In the genomic region with DNA sequence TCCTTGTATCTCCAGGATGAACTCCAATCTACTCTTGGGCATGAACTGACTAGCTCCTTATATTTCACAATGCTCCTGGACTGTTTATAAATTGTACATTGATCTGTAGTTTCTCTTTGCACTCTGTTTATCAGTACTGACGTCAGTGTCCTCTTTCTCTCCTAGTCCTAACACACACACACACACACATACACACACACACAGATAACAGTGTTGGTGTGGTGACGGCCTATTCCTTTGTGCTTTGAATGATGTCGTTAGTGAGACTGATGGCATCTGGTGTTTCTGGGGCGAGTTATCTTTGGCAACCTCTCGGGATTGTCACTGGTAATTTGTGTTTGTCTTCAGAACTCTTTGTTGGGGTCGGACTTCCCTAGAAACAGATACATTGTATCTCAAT, we compare ENCODE assay signal across 14 mouse cellular contexts. TPM values are rescaled to one million over a fixed set of nuclear protein-coding genes. Genes with fewer than 3 reads are reported as not detected.
DNase-seq lines count a peak whose midpoint lies in the region; ATAC-seq and TF ChIP-seq lines count a peak whose summit lies in the region.
"Had no signal": no experiment of that assay in that cellular context is flagged by ENCODE, and none has a peak within 500 bp of the region (broad histone marks: within the 10 kb centered on the region; RNA-seq: fewer than 3 reads in every experiment).

No protein-coding gene starts in this region.

- no peak overlapping the region for H3K4me2 ChIP-seq in hindbrain, embryonic 13.5 days
- H3K4me2 ChIP-seq in CH12.LX (ENCODE audit: insufficient read depth, low read depth, poor library complexity, severe bottlenecking) = peak overlapping the region; percentile 36
- H3K4me2 ChIP-seq: hindbrain, embryonic 15.5 days had no signal

- 56% methylated on average over 6 of the region's 6 CpGs for WGBS in hindbrain, embryonic 10.5 days
- WGBS in hindbrain, embryonic 13.5 days = 31% methylated on average over 6 of the region's 6 CpGs

- no peak for TF ChIP-seq POLR2A in CH12.LX (IDR thresholded peaks at IDR 0.05; ENCODE audit: low read depth, low read length)

- ATAC-seq in hindbrain, embryonic 13.5 days (ENCODE audit: low FRiP score) = no peak

- H3K4me1 ChIP-seq in hindbrain, embryonic 10.5 days (replicated peaks) = no peaks in the 10 kb centered on the region
- peaks cover 12% of the 10 kb centered on the region for H3K4me1 ChIP-seq in hindbrain, embryonic 13.5 days (replicated peaks)
- no peaks in the 10 kb centered on the region for H3K4me1 ChIP-seq in CH12.LX (ENCODE audit: control insufficient read depth in 1 of 2, insufficient read depth in 2 of 2)
- H3K4me1 ChIP-seq: hindbrain, embryonic 15.5 days had no signal

- in situ Hi-C loops in CH12.LX (cut with MboI; ENCODE audit: low pct_ligation_motif_present, low pct_unique_long_range_greater_than_20kb, low sequenced_read_pairs) = no loop called here

- no peak for TF ChIP-seq CTCF in CH12.LX (conservative IDR thresholded peaks at IDR 0.05 in 1 of 2, IDR thresholded peaks at IDR 0.05 in 1 of 2; ENCODE audit: low read depth in 2 of 2, low read length in 2 of 2)

- H3K36me3 ChIP-seq in hindbrain, embryonic 10.5 days = no peaks in the 10 kb centered on the region
- no peaks in the 10 kb centered on the region for H3K36me3 ChIP-seq in hindbrain, embryonic 13.5 days
- no peaks in the 10 kb centered on the region for H3K36me3 ChIP-seq in CH12.LX (replicated peaks in 1 of 2; ENCODE audit: control insufficient read depth in 1 of 2, insufficient read depth in 1 of 2, low read length in 1 of 2)
- H3K36me3 ChIP-seq: hindbrain, embryonic 15.5 days; midbrain, embryonic 10.5 days had no signal

- H3K27ac ChIP-seq in hindbrain, embryonic 10.5 days = no peak overlapping the region
- no peak overlapping the region for H3K27ac ChIP-seq in hindbrain, embryonic 13.5 days
- H3K27ac ChIP-seq in CH12.LX (ENCODE audit: insufficient read depth, low read depth) = no peak overlapping the region
- H3K27ac ChIP-seq: hindbrain, embryonic 15.5 days; midbrain, embryonic 10.5 days had no signal

- H3K9ac ChIP-seq in hindbrain, embryonic 13.5 days = no peak overlapping the region
- no peak overlapping the region for H3K9ac ChIP-seq in CH12.LX (ENCODE audit: insufficient read depth, low read depth)
- H3K9ac ChIP-seq: hindbrain, embryonic 15.5 days had no signal

- dilution Hi-C loops in CH12.LX (cut with MboI; ENCODE audit: extremely low pct_ligation_motif_present, extremely low pct_unique_long_range_greater_than_20kb, low sequenced_read_pairs) = no loop called here

- H3K27me3 ChIP-seq in hindbrain, embryonic 10.5 days (ENCODE audit: insufficient read depth, poor library complexity, severe bottlenecking) = no peaks in the 10 kb centered on the region
- no peaks in the 10 kb centered on the region for H3K27me3 ChIP-seq in hindbrain, embryonic 13.5 days
- no peaks in the 10 kb centered on the region for H3K27me3 ChIP-seq in CH12.LX (replicated peaks)
- H3K27me3 ChIP-seq: hindbrain, embryonic 15.5 days had no signal

- no peak for TF ChIP-seq EP300 in CH12.LX (IDR thresholded peaks at IDR 0.05; ENCODE audit: low read length)

- peaks cover 6% of the 10 kb centered on the region; the same call in 1 of the 2 replicates for H3K9me3 ChIP-seq in hindbrain, embryonic 10.5 days
- no peaks in the 10 kb centered on the region for H3K9me3 ChIP-seq in hindbrain, embryonic 13.5 days
- peaks cover 2% of the 10 kb centered on the region for H3K9me3 ChIP-seq in CH12.LX (replicated peaks; ENCODE audit: low read length)
- H3K9me3 ChIP-seq: hindbrain, embryonic 15.5 days; midbrain, embryonic 10.5 days had no signal

- H3K79me2 ChIP-seq in CH12.LX (replicated peaks; ENCODE audit: control insufficient read depth, extremely low read depth, insufficient read depth, poor library complexity, severe bottlenecking) = no peaks in the 10 kb centered on the region

- TF ChIP-seq RAD21 in CH12.LX (IDR thresholded peaks at IDR 0.05; ENCODE audit: low read depth, low read length) = no peak

- peak; percentile 6 for DNase-seq in embryo, embryonic 10 days (ENCODE audit: low spot score)
- DNase-seq in embryo, embryonic 10.5 days (ENCODE audit: low spot score) = no peak
- peak; percentile 3 for DNase-seq in hindbrain, embryonic 10.5 days (ENCODE audit: low spot score)
- DNase-seq in CH12.LX (ENCODE audit: extremely low read depth) = no peak
- DNase-seq in lung, postnatal 10 days = peak; percentile 47
- no peak for DNase-seq in thymus, postnatal 4 days
- no peak for DNase-seq in urinary bladder, postnatal 36 days (ENCODE audit: low spot score in 2 of 2)
- DNase-seq: cerebellum, adult 18-20 months; right cerebral cortex, postnatal 25 days; thymus, adult 2 months had no signal

- no peak overlapping the region for H3K4me3 ChIP-seq in hindbrain, embryonic 10.5 days
- no peak overlapping the region for H3K4me3 ChIP-seq in hindbrain, embryonic 13.5 days
- no peak overlapping the region for H3K4me3 ChIP-seq in CH12.LX (replicated peaks in 1 of 3; ENCODE audit: low read depth in 2 of 3, low read length in 2 of 3, poor library complexity in 1 of 3)
- H3K4me3 ChIP-seq: hindbrain, embryonic 15.5 days; midbrain, embryonic 10.5 days; myocyte had no signal

TF ChIP-seq in CH12.LX, 34 proteins besides CTCF, POLR2A, EP300 and RAD21:
- TF ChIP-seq MAFK (IDR thresholded peaks at IDR 0.05; ENCODE audit: insufficient replicate concordance, low read length) (no peak), MEF2A (IDR thresholded peaks at IDR 0.05; ENCODE audit: borderline replicate concordance, low read depth, low read length) (no peak), CHD1 (IDR thresholded peaks at IDR 0.05; ENCODE audit: low read depth, low read length) (no peak), NRF1 (IDR thresholded peaks at IDR 0.05; ENCODE audit: low read depth, low read length) (no peak), JUN (IDR thresholded peaks at IDR 0.05; ENCODE audit: insufficient read depth, low read depth, low read length) (no peak), MAX (IDR thresholded peaks at IDR 0.05; ENCODE audit: low read length) (no peak), E2F4 (IDR thresholded peaks at IDR 0.05; ENCODE audit: insufficient replicate concordance, low read depth, low read length) (no peak), ELF1 (IDR thresholded peaks at IDR 0.05; ENCODE audit: low read depth, low read length) (no peak), MAZ (IDR thresholded peaks at IDR 0.05; ENCODE audit: low read depth, low read length) (no peak), ZKSCAN1 (IDR thresholded peaks at IDR 0.05; ENCODE audit: borderline replicate concordance, low read depth, low read length) (no peak), RCOR1 (conservative IDR thresholded peaks at IDR 0.05; ENCODE audit: low read depth, low read length) (no peak), USF1 (IDR thresholded peaks at IDR 0.05; ENCODE audit: low read depth, low read length) (no peak), MYC (IDR thresholded peaks at IDR 0.05; ENCODE audit: low read depth, low read length) (no peak), HCFC1 (IDR thresholded peaks at IDR 0.05; ENCODE audit: low read depth, low read length) (no peak), ZNF384 (IDR thresholded peaks at IDR 0.05; ENCODE audit: low read depth, low read length) (no peak), IRF4 (IDR thresholded peaks at IDR 0.05; ENCODE audit: low read depth, low read length) (no peak), POLR2AphosphoS2 (IDR thresholded peaks at IDR 0.05; ENCODE audit: low read depth, low read length) (no peak), BHLHE40 (IDR thresholded peaks at IDR 0.05; ENCODE audit: low read depth, low read length) (no peak), PAX5 (IDR thresholded peaks at IDR 0.05; ENCODE audit: low read length) (no peak)

RNA-seq across cellular contexts. Expression of a gene that starts 50.0 kb away (rescaled TPM):
- 69.7 and 82.1 TPM in 2 replicates for polyA plus RNA-seq in hindbrain, embryonic 10.5 days (2016; fragmentation: Nextera tagmentation; extraction: Ambion mirVana)
- polyA plus RNA-seq in hindbrain, embryonic 13.5 days (2015; fragmentation: Nextera tagmentation; extraction: Ambion mirVana) = 62.3 and 71.4 TPM in 2 replicates
- total RNA-seq in CH12.LX (2012; rRNA removed) = 7.6 and 10.6 TPM in 2 replicates
- 12.6 and 12.9 TPM in 2 replicates for total RNA-seq in CH12.LX (2014; rRNA removed)
- 26.8 and 33.9 TPM in 2 replicates for polyA plus RNA-seq in CH12.LX (2012; ENCODE audit: insufficient read length, low read depth)

Comparison
In these comparisons a context has a peak if more than half of its experiments do, and no peak if none do; other contexts are left out.
1. DNase-seq: peak in embryo, embryonic 10 days (single experiment), hindbrain, embryonic 10.5 days (single experiment) and lung, postnatal 10 days (single experiment); none in embryo, embryonic 10.5 days (single experiment), CH12.LX (single experiment), thymus, postnatal 4 days (single experiment) and urinary bladder, postnatal 36 days (0 of 2).